Mouse (Mus musculus): Measurements from ENCODE around the gene Purb. TPM values are rescaled to one million over a fixed set of nuclear protein-coding genes. Genes with fewer than 3 reads are reported as not detected.
A peak's percentile ranks its signal among the peaks of the same experiment; 100 is the strongest.
"Not testable (repeated sequence)": the region's sequence is repeated elsewhere in the genome, so short reads cannot be mapped to it uniquely, and the experiment has no call there.

The Purb gene
- total RNA-seq, 1 experiment from 2014 or later: 78.8 TPM

- no peak for ATAC-seq (replicated peaks in 1 of 2; ENCODE audit: insufficient read depth in 1 of 2, low FRiP score in 2 of 2, low TSS enrichment in 1 of 2, low read depth in 1 of 2, poor library complexity in 2 of 2, severe bottlenecking in 2 of 2)
Observed at GRCm38 (mm10) chr11:6468541-6468940, 7.2 kb downstream of the Purb start.

DNA sequence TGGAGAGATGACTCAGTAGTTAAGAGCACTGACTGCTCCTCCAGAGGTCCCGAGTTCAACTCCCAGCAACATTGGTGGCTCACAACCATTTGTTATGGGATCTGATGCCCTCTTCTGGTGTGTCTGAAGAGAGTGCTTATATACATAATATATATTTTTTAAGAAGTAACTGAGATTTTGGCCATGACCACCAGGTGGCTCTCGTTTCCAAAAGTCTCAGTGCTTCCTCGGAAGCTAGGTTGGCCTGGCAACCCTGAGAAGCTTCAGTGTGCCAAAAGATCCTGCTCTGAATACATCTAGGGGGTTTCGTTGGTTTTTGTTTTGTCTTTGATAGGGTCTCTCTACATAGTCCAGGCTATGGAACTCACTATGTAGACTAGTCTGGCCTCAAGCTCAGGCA lies 10.6 kb downstream of the Purb start:
- peak; percentile 81 to 88 for ATAC-seq (replicated peaks in 1 of 2; ENCODE audit: insufficient read depth in 1 of 2, low FRiP score in 2 of 2, low TSS enrichment in 1 of 2, low read depth in 1 of 2, poor library complexity in 2 of 2, severe bottlenecking in 2 of 2)

- ATAC-seq (replicated peaks in 1 of 2; ENCODE audit: insufficient read depth in 1 of 2, low FRiP score in 2 of 2, low TSS enrichment in 1 of 2, low read depth in 1 of 2, poor library complexity in 2 of 2, severe bottlenecking in 2 of 2): peak in 1 of 2 experiments; percentile 46; a peak in 1 of 4 replicates
Observed at GRCm38 (mm10) chr11:6463159-6463837, 12.4 kb downstream of the Purb start.

DNA sequence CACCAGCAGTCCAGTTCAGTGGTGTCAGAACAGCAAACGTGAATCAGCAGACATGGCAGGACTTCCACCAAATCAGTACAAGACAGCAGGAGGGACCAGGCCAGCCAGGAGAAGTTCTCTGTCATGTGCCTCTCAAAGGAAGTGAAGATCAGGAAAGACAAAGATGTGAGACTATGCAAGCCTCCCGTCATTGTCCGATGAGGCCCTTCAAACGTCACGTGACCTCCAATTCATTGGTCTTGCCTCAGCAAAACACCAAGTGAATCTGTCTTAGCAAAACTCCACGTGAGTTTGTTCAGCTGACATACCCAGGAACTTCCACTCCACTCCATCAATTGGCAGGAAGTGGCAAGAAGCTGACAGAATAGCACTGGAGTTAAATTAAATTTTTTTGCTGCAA lies 19.6 kb downstream of the Purb start:
- ATAC-seq (replicated peaks in 1 of 2; ENCODE audit: insufficient read depth in 1 of 2, low FRiP score in 2 of 2, low TSS enrichment in 1 of 2, low read depth in 1 of 2, poor library complexity in 2 of 2, severe bottlenecking in 2 of 2): no peak

GRCm38 (mm10) chr11:6448155-6448554 lies 27.6 kb downstream of the Purb start:
- ATAC-seq (replicated peaks in 1 of 2; ENCODE audit: insufficient read depth in 1 of 2, low FRiP score in 2 of 2, low TSS enrichment in 1 of 2, low read depth in 1 of 2, poor library complexity in 2 of 2, severe bottlenecking in 2 of 2): not testable (repeated sequence)

DNA sequence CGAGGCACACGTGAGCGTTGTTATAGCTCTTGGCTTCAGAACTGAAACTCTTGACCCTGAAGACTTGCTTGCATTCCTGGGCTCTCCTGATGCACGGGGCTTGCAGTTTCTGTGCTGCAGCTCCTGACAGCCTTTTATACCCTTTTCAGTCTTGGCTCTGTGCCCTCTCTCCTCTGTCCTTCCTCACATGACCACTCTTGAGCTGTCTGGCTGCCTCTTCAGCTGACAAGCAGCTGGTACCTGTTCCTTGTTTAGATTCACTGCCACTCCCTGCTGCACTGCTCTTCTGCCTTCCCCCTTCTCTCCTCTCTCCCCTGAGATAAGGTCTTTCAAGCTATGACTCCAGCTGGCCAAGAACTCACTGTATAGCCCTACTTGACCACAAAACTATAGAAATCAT lies 28.2 kb downstream of the Purb start:
- ATAC-seq (replicated peaks in 1 of 2; ENCODE audit: insufficient read depth in 1 of 2, low FRiP score in 2 of 2, low TSS enrichment in 1 of 2, low read depth in 1 of 2, poor library complexity in 2 of 2, severe bottlenecking in 2 of 2): no peak

GRCm38 (mm10) chr11:6445951-6446350 lies 29.8 kb downstream of the Purb start:
- ATAC-seq (replicated peaks in 1 of 2; ENCODE audit: insufficient read depth in 1 of 2, low FRiP score in 2 of 2, low TSS enrichment in 1 of 2, low read depth in 1 of 2, poor library complexity in 2 of 2, severe bottlenecking in 2 of 2): no peak

DNA sequence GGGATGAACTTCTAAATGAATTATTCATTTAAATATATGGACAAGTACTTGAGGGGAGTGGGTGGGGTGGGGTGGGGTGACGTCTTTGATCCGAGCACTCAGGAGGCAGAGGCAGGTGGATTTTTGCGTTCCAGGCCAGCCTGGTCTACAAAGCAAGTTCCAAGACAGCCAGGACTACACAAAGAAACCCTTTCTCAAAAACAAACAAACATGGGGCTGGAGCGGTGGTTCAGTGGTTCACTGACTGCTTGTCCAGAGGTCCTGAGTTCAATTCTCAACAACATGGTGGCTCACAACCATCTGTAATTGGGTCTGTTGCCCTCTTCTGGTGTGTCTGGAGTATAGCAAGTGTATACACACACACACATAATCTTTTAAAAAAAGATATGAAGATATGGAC lies 30.3 kb downstream of the Purb start:
- ATAC-seq (replicated peaks in 1 of 2; ENCODE audit: insufficient read depth in 1 of 2, low FRiP score in 2 of 2, low TSS enrichment in 1 of 2, low read depth in 1 of 2, poor library complexity in 2 of 2, severe bottlenecking in 2 of 2): no peak

DNA sequence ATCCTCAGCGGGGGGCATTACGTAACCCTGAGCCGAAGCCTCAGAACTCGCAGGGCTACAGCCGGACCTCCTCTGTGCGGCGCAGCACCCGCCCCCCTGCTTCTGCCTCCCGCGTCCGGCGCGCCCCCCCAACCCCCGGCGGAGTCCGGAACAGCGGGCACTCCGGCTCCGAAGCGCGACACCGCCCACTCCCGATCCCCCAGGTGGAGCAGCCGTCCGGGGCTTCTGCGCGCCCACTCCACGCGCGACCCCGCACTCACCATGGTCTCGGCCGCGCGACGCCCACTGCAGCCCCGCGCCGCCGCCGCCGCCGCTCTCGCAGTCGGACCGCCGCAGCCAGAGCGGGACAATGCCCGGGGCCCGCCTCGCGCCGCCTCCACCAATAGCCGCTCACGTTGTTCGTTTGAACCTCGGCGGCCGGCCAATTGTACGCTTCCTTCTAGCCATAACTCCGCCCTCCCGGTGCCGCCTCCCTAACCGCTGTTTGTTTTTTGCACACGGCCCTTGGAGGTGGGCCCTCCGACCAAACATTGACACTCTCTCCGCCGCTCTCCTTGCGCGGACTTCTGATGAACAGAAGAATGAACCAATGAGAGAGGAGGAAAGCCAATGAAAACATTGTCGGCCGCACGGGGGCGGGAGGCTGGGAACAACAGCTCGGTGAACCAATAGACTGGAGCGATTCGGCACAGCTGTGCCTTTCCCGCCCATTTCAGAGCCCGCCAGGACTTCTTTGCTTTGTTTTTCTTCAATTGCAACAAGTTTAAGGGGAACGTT lies 31.5 kb downstream of the Purb start, which contains the start of gene H2afv:
TSS of gene H2afv (minus strand) at position 367 of the 777 bp plus-strand sequence.
- peak; percentile 99 for ATAC-seq (replicated peaks in 1 of 2; ENCODE audit: insufficient read depth in 1 of 2, low FRiP score in 2 of 2, low TSS enrichment in 1 of 2, low read depth in 1 of 2, poor library complexity in 2 of 2, severe bottlenecking in 2 of 2)

DNA sequence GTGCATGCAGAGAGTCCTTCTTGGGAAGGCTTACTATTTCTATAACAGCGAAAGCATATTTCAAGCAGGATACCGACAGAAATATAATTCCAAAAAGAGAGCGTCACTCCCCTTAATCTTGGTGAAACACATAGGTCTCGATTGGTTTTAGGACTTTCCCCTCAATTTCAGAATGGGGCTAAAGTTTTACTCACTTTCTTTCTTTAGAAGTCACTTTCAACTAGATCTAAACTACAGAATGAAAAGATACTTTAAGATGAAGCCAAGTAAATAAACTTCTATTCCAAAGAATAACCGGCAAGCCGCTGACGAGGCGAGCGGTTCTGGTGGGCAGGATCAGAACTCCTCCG lies 32.0 kb downstream of the Purb start:
- no peak for ATAC-seq (replicated peaks in 1 of 2; ENCODE audit: insufficient read depth in 1 of 2, low FRiP score in 2 of 2, low TSS enrichment in 1 of 2, low read depth in 1 of 2, poor library complexity in 2 of 2, severe bottlenecking in 2 of 2)

DNA sequence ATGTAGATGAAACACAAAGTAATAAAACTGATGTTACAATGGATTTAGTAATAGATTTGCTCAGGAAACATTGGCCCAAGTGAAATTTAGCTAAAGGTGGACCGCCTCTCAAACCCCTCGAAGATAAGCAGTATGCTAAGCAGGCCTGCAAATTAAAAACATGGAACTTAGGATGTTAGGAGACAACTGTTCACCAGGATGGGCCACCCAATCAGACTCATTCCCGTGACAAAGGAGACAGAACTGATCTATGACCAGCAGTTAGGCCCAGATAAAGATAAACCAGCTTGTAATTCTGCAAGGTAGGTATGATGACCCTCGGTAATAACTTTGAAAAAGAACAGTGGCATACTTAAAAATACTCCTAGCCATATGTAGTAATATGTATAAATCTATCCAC lies 32.6 kb downstream of the Purb start:
- ATAC-seq (replicated peaks in 1 of 2; ENCODE audit: insufficient read depth in 1 of 2, low FRiP score in 2 of 2, low TSS enrichment in 1 of 2, low read depth in 1 of 2, poor library complexity in 2 of 2, severe bottlenecking in 2 of 2): no peak

DNA sequence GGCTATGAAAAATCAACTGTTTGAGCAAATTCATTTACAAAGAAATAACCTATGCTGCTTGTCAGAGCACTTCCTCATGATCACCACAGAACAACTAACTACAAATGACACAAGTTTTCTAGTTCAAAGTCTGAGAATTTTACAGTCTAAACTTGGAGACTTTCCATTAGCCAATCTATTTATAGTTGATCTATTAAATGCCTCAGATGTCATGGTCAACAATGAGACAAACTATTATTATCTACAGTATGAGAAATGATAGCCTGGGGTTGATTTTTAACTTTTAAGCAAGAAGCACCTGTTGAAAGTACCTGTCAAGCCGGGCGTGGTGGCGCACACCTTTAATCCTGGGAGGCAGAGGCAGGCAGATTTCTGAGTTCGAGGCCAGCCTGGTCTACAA lies 33.2 kb downstream of the Purb start:
- ATAC-seq (replicated peaks in 1 of 2; ENCODE audit: insufficient read depth in 1 of 2, low FRiP score in 2 of 2, low TSS enrichment in 1 of 2, low read depth in 1 of 2, poor library complexity in 2 of 2, severe bottlenecking in 2 of 2): no peak

DNA sequence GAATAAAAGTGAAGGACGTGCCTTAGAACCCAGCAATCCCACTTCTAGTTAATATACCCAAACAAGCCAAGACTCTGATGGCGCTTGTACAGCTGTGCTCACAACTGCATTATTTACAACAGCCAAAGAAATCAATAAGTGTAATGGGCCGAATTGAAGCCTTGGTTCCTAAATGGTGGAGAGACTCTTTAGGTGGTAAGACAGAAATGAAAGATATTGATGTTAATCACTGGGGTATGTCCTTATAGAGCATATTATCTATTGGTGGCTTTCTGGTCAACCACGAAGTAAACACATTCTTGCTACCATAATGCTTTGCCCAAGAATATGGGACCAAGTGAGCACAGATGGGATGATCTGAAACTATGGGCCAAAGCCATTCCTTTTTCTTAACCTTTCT lies 35.5 kb downstream of the Purb start:
- ATAC-seq (replicated peaks in 1 of 2; ENCODE audit: insufficient read depth in 1 of 2, low FRiP score in 2 of 2, low TSS enrichment in 1 of 2, low read depth in 1 of 2, poor library complexity in 2 of 2, severe bottlenecking in 2 of 2): no peak

- no peak for ATAC-seq (replicated peaks in 1 of 2; ENCODE audit: insufficient read depth in 1 of 2, low FRiP score in 2 of 2, low TSS enrichment in 1 of 2, low read depth in 1 of 2, poor library complexity in 2 of 2, severe bottlenecking in 2 of 2)
Observed at GRCm38 (mm10) chr11:6437667-6438066, 38.0 kb downstream of the Purb start.

GRCm38 (mm10) chr11:6436442-6436841 lies 39.3 kb downstream of the Purb start:
- peak; percentile 42 to 75; a peak in 2 of 4 replicates for ATAC-seq (replicated peaks in 1 of 2; ENCODE audit: insufficient read depth in 1 of 2, low FRiP score in 2 of 2, low TSS enrichment in 1 of 2, low read depth in 1 of 2, poor library complexity in 2 of 2, severe bottlenecking in 2 of 2)

DNA sequence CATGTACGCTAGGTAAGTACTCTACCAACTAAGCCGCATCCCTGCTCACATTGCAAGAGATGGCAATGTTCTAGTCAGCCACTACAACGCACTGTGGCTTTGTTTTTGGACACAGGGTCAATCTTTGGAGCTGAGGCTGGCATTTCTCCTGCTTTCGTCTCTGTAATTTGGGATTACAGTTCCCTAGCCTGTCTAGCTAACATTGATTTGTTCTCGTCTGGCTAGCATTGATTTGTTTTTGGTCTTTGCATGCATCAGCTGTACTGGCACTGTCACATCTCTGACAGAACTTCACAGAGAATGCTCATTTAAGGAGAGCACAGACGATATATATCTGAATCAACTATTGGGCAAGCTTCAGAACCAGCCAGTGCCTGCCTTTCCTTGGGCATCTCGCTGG lies 45.5 kb downstream of the Purb start:
- ATAC-seq (replicated peaks in 1 of 2; ENCODE audit: insufficient read depth in 1 of 2, low FRiP score in 2 of 2, low TSS enrichment in 1 of 2, low read depth in 1 of 2, poor library complexity in 2 of 2, severe bottlenecking in 2 of 2): no peak

DNA sequence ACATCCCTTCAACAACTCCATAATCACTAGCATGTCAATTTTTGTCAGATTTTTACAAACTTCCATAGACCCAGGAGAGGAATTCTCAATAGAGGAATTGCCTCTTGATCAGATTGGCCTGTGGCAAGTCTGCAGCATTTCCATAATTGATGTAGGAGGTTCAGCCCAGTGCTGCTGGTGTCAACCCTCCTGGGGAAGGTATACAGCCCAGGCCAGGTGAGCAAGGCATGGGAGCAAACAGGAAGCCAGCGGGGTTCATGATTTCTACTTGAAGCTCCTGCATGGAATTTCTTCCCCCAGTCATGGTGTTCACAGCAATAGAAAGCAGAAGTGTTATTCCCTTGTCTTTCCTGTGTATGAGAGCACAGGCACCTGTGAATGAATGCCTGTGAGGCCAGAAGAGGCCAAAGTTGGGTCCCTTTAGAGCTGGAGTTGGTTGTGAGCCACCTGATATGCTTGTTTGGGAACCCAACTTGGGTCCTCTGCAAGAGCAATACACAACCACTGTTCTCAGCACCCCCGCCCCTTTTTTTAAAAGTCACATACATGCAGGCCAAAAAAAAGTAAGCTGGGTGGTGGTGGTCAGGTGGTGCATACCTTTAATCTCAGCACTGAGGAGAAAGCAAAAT lies 54.9 kb downstream of the Purb start:
- ATAC-seq (replicated peaks in 1 of 2; ENCODE audit: insufficient read depth in 1 of 2, low FRiP score in 2 of 2, low TSS enrichment in 1 of 2, low read depth in 1 of 2, poor library complexity in 2 of 2, severe bottlenecking in 2 of 2): no peak

DNA sequence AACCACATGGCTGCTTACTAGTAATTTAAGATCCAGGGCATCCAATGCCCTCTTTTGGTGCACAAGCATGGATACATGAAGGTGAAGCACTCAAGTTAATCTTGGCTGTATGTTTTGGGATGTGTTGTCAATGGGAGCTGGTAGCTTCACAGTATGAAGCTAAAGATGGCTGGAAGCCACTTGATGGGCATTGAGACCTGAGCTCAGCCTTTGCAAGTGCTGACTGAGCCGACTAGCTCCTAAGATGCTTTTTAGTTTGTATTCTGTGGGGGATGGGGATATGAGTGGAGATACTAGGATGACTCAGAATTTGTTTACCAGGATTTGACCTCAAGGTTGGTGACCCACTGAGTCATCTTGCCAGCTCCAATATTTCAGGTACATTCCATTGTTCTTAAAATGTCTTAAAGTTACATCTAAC lies 55.4 kb downstream of the Purb start:
- ATAC-seq (replicated peaks in 1 of 2; ENCODE audit: insufficient read depth in 1 of 2, low FRiP score in 2 of 2, low TSS enrichment in 1 of 2, low read depth in 1 of 2, poor library complexity in 2 of 2, severe bottlenecking in 2 of 2): no peak
